Mouse (Mus musculus): Measurements from ENCODE around the gene Bckdk.

The Bckdk gene

GRCm38 (mm10) chr7:127896384-127896783, 7.5 kb upstream of the Bckdk start:
- DNase-seq = peak; percentile 86 to 91

GRCm38 (mm10) chr7:127897542-127897941, 6.3 kb upstream of the Bckdk start:
- no peak for DNase-seq

GRCm38 (mm10) chr7:127898179-127898956, 5.5 kb upstream of the Bckdk start:
- no peak for DNase-seq

GRCm38 (mm10) chr7:127899997-127900396, 3.9 kb upstream of the Bckdk start:
- no peak for DNase-seq

DNA sequence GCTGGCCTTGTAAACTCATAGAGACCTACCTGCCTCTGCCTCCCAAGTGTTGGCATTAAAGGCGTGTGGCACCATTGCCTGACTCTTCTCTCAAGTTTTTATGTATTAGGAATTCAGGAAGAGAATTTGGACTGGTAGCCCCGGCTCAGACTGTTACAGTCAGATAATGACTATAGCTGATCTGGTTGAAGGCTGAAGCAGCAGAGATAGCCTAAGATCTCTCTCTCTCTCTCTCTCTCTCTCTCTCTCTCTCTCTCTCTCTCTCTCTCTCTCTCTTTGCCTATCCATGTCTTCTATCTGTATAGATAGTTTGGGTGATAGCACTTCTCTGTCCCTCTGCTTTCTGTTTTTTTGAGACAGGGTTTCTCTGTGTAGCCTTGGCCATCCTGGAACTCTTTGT, 2.1 kb upstream of the Bckdk start:
- DNase-seq = no peak

- no peak for DNase-seq
These were observed 4.1 kb downstream of the Bckdk start for GRCm38 (mm10) chr7:127907939-127908338.

DNA sequence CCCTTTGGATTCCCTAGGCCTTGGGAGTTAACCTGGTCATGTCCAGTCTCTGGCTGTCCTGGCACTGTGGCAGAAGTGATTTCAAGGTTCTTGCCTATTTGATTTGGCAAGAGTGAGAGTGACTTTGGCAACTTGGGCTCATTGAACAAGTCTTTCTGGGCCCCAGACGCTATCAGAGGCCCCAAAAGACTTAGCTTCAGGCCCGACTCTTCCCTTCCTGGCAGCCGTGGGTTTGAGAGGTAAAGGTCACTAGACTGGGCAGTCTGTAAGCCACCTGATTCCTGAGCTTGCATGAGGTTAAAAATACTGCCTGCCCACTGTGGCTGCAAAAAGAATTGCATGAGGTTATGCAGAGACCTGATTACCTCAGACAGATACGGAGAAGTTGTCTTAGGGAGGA, 4.8 kb downstream of the Bckdk start:
- DNase-seq = no peak

DNA sequence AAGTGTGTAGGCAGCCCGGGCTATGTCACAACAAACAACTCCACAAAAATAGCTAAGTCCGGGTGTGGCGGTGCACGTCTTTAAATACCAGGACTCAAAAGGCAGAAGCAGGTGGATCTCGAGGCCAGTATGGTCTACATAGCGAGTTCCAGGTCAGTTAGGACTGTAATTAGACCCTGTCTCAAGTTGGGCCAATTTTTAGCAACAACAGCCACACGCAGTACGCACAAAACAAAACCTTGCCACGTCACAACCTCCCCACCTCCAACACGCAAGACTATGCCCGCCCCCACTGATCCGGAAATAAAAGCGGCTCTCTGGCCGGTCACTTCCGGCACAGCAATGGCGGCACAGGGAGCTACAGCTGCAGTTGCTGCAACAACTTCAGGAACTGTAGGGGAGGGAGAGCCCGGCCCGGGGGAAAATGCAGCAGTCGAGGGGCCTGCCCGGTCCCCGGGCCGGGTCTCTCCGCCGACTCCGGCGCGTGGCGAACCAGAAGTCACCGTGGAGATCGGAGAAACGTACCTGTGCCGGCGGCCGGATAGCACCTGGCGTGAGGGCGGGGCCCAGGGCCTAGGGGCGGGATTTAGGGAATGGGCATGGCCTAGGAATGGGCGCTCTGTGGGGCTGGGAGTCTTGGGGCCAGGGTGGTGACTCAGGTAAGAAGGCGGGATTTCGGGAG, 8.4 kb downstream of the Bckdk start, which contains the start of gene Kat8:
TSS of gene Kat8 (plus strand) at position 327 of the 682 bp plus-strand sequence.
- peak; percentile 95 to 96 for DNase-seq

DNA sequence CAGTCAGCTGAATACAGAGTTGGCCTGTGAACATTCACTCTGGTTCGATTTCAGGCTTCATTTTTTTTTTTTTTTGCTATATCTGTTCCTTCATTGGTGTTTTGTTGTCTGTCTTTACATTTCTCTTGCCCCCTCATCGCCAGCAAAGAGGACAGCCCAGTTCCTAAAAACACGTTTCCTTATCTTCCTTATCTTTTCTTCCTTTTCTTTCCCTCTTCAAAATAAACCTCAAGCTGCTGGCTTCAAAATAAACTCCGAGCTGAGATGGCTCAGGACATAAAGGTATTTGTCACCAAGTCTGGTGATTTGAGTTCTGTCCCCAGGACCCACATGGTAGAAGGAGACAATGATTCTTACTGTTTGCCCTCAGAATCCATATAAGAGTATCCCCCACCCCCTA, 9.1 kb downstream of the Bckdk start:
- no peak for DNase-seq

DNA sequence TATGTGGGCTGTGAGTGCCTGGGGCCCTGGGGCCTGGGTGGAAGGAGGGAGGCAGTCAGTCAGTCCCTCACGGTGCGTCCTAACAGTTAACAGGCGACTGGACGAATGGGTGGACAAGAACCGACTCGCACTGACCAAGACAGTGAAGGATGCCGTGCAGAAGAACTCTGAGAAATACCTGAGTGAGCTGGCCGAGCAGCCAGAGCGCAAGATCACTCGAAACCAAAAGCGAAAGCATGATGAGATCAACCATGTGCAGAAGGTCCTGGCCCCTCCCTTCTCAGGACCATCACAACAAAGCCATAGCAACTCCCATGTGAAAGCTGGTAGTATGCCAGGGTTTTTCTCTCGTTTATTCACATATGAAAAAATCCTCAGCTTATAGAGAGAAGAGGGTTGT, 11.4 kb downstream of the Bckdk start:
- DNase-seq = no peak

GRCm38 (mm10) chr7:127918203-127918602, 14.3 kb downstream of the Bckdk start:
- peak; percentile 66 to 72 for DNase-seq

DNA sequence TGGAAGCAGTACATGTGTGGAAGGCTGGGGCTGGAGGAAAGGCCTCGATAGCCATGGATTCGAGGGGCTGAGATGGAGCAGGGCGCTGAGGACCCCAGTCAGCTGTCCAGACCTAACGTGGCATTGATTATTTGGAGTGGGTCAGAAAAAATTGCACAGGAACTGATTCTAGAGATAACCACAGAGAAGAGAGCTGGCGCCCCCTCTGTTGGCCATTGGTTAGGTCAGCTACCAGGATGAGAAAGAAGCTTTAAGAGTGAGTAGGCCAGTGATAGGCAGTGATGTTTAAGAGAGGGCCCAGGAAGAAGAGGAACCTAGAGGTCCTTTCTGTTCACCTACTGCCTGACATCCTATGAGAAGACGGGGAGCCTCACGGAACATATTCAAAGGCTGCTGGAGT, 15.4 kb downstream of the Bckdk start:
- DNase-seq = peak in 1 of 2 experiments; percentile 59

DNA sequence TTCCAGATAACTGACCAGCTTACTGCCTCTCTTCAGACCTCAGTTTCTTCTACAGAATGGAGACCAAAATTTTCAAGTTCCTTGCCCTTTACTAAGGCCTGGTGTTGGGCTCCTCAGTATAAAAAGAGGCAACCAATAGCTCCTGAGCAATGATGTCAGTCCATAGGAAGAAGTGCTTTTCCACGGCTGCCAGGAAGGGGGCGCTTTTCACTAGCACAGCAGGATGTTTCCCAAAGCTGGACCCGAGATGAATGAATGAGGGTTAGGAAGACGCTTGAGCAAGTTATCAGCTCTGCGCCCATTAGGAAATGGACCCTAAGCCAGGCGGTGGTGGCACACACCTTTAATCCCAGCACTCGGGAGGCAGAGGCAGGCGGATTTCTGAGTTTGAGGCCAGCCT, 17.6 kb downstream of the Bckdk start:
- no peak for DNase-seq

DNA sequence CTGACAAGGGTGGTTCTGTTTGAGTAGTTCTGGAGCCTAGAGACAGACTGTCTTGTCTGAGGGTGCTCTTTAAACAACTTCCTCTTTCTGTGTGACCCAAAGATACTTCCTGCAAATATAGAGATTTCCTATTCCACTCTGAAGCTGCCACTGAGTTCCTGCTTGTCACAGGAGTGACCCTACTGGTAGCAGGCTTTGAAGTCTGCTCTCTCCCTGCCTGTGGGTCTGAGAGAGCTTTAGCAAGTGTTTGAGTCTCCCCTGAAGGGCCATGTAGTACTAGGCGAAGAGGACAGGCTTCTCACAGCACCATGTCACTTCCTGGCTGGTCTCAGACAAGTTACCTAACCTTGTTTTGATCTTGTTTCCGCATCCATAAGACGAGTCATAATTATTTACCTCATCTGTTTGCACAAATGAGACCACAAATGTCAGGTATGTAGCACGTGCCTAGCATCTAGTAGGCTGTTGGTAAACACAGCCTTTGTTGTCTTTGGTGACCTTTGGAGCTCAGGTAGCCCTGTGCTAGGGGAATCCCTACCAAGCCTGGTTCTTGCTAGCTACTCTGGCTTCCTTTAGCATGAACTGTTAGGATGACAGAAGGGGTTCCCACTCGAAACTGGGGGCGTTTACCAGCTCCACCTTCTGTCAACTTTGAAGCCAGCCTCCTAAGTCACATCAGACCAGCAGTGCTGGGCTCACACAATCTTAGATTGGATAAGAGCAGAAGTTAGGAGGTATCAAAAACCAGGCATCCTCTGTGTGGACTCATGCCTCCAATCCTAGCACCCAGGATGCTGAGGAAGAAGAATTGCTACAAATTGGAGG, 18.8 kb downstream of the Bckdk start:
- DNase-seq = no peak

DNA sequence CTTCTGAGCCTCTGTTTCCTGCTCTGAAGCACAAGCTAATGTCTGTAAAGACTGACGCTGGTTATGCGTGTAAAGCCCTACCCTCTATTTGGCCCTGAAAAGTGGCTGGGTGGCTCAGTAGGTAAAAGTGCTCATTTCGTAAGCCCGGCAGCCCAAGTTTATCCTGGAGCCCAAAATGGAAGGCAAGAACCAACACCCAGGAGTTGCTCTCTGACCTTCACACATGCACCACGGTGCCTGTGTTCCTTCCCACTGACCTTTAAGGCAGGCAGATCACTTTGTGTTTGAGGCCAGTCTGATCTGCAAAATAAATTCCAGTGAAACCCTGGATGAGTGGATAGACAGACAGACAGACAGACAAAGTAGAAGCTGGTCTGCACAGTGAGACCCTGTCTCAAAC, 19.8 kb downstream of the Bckdk start:
- no peak for DNase-seq

GRCm38 (mm10) chr7:127925252-127925651, 21.4 kb downstream of the Bckdk start:
- no peak for DNase-seq

DNA sequence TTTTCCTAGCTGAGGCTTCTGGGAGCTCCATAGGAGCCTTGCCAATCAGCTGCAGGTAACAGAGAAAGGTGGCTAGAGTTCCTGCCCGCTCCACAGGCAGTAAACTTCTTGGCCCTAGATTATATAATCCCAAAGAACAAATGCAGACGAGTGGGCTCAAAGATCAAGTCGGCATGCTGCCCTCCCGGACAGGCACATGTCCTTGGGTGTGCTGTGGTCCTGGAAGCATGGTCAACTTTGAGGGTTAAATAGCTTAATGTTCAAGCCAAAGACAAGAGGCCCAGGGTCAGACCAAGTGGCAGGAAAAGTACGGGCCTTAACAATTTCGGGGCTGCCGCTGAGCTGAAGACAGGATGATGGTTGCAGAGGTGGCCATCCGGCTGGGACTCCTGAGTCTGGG, 22.2 kb downstream of the Bckdk start:
- DNase-seq = no peak

DNA sequence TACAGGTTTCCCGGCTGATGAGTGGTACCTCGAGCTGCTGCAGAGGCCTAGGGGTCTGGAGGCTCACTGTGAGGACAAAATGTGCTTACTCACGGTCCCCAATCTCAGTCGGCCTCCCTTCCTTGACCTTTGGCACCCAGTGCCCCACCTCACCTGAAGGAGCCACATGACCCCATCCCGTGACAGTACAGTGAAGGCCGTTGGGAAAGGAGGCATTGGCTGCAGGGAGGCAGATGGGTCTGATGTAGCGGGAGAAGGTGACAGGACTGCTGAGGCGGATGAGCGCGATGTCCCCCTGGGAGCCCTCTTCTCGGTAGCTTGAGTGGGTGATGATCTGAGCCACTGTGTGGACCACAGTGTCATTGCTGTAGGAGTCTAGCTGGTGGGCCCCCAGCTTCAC, 23.0 kb downstream of the Bckdk start:
- no peak for DNase-seq

DNA sequence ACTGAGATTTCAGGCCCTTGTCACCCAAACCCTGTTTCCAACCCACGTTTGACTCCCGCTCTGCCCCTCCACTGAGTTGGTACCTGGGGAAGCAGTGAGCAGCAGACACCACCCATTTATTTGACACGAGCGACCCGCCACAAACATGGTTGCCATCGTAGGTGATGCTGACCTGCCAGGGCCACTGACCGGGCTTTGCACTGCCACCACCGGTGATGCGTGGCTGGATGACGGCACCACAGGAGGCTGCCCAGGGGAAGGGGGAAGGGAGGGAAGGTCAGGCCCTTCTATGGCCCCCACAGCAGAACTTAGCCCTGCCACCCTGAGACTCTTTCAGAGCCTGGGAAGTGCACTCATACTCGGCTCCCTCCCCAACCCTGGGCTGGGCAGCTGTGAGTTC, 23.8 kb downstream of the Bckdk start:
- DNase-seq = no peak

GRCm38 (mm10) chr7:127928596-127928995, 24.7 kb downstream of the Bckdk start:
- peak; percentile 61 to 70 for DNase-seq

- DNase-seq = no peak
These were observed 26.0 kb downstream of the Bckdk start, which contains the start of gene Prss8 for GRCm38 (mm10) chr7:127929923-127930322. Gene Prss8 (minus strand): TSS chr7:127930104.

DNA sequence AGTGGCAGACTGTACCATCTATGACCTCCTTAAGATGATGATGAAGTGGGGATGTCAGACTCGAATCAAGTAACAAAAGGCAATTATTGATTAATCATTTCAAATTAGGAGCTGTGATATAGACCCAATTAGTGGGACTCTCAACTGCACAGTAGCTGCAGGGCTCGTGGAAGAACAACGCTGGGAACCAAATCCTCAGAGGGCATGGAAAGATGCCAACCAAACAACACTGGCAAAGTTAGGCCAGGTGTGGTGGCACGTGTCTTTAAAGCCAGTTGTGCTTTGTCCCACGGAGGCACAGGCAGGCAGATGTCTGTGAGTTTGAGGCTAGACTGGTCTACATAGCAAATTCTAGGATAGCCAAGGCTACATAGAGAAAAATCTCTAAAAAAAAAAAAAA, 26.8 kb downstream of the Bckdk start:
- DNase-seq = no peak

GRCm38 (mm10) chr7:127931351-127932135, 27.7 kb downstream of the Bckdk start:
- no peak for DNase-seq
